Mouse (Mus musculus): ENCODE data around the gene Snapc4. TPM values are rescaled to one million over a fixed set of nuclear protein-coding genes. Genes with fewer than 3 reads are reported as not detected.

Snapc4 gene
- polyA plus RNA-seq, 1 experiment from 2014 or later = 18.3 TPM

Other genes starting within 250 kb of the Snapc4 start
- 0.09 TPM in 1 of 2 replicates, not detected in the other for gene Lhx3, start 172.4 kb downstream of the Snapc4 start, polyA plus RNA-seq (2014; fragmentation: Nextera tagmentation; extraction: Ambion mirVana)
- gene Qsox2, start 143.1 kb downstream of the Snapc4 start, polyA plus RNA-seq (2014; fragmentation: Nextera tagmentation; extraction: Ambion mirVana) = 10.4 and 11.8 TPM in 2 replicates
- 0.16 and 0.24 TPM in 2 replicates for gene Ccdc187, start 86.1 kb downstream of the Snapc4 start, polyA plus RNA-seq (2014; fragmentation: Nextera tagmentation; extraction: Ambion mirVana)
- gene Gpsm1, start 65.1 kb downstream of the Snapc4 start, polyA plus RNA-seq (2014; fragmentation: Nextera tagmentation; extraction: Ambion mirVana) = 36.5 and 36.9 TPM in 2 replicates
- gene Dnlz, start 28.5 kb downstream of the Snapc4 start, polyA plus RNA-seq (2014; fragmentation: Nextera tagmentation; extraction: Ambion mirVana) = 27.5 and 30.8 TPM in 2 replicates
- 0.57 and 0.61 TPM in 2 replicates for gene Card9, start 19.7 kb downstream of the Snapc4 start, polyA plus RNA-seq (2014; fragmentation: Nextera tagmentation; extraction: Ambion mirVana)
- gene Entr1, start 8.7 kb upstream of the Snapc4 start, polyA plus RNA-seq (2014; fragmentation: Nextera tagmentation; extraction: Ambion mirVana) = 67.7 and 75.6 TPM in 2 replicates
- gene Pmpca, start 8.7 kb upstream of the Snapc4 start, polyA plus RNA-seq (2014; fragmentation: Nextera tagmentation; extraction: Ambion mirVana) = 108 and 111 TPM in 2 replicates
- 13.3 and 16.7 TPM in 2 replicates for gene Inpp5e, start 28.6 kb upstream of the Snapc4 start, polyA plus RNA-seq (2014; fragmentation: Nextera tagmentation; extraction: Ambion mirVana)
- gene Sec16a, start 64.6 kb upstream of the Snapc4 start, polyA plus RNA-seq (2014; fragmentation: Nextera tagmentation; extraction: Ambion mirVana) = 19.4 TPM in 2 replicates
- gene Notch1, start 136.0 kb upstream of the Snapc4 start, polyA plus RNA-seq (2014; fragmentation: Nextera tagmentation; extraction: Ambion mirVana) = 21.2 and 21.6 TPM in 2 replicates
- gene Egfl7, start 199.4 kb upstream of the Snapc4 start, polyA plus RNA-seq (2014; fragmentation: Nextera tagmentation; extraction: Ambion mirVana) = 161 and 177 TPM in 2 replicates
- not detected in 2 replicates for gene Gm20532, start 206.0 kb upstream of the Snapc4 start, polyA plus RNA-seq (2014; fragmentation: Nextera tagmentation; extraction: Ambion mirVana)
- gene Agpat2, start 223.8 kb upstream of the Snapc4 start, polyA plus RNA-seq (2014; fragmentation: Nextera tagmentation; extraction: Ambion mirVana) = 24.0 and 24.7 TPM in 2 replicates
- gene Fam69b, start 247.8 kb upstream of the Snapc4 start, polyA plus RNA-seq (2014; fragmentation: Nextera tagmentation; extraction: Ambion mirVana) = 13.3 and 15.2 TPM in 2 replicates